Mouse (Mus musculus): ENCODE data around the gene Ube2d3.

- TF ChIP-seq CTCF (conservative IDR thresholded peaks at IDR 0.05; ENCODE audit: insufficient read depth, insufficient read length, low read depth, low read length) = no peak
- TF ChIP-seq POLR2A (IDR thresholded peaks at IDR 0.05; ENCODE audit: low read depth, low read length) = no peak
These were observed 52.0 kb downstream of the Ube2d3 start for GRCm38 (mm10) chr3:135489865-135490520.
